Mouse (Mus musculus) limb, embryonic 13.5 days (tissue): ENCODE data around the gene Snn. TPM values are rescaled to one million over a fixed set of nuclear protein-coding genes. Genes with fewer than 3 reads are reported as not detected.

ENCODE experiments used
- ATAC-seq: fragments of 200-750 bp; cut with Nextera tagmentation; 2 replicates; pipeline ENCODE4 v1.8.0; 2017; ENCODE audit warnings: low read depth, moderate number of reproducible peaks, moderate TSS enrichment; ENCODE audit not compliant: low FRiP score
- H3K27ac ChIP-seq: fragments of 300-500 bp; sonication (generic); 2 replicates; pipeline ENCODE4 v1.5.1; 2015; ENCODE audit warnings: inconsistent platforms, mild to moderate bottlenecking, moderate library complexity
- H3K27me3 ChIP-seq: fragments of 300-500 bp; sonication (generic); 2 replicates; pipeline ENCODE4 v1.6.1; 2015; ENCODE audit warnings: mild to moderate bottlenecking, inconsistent platforms
- H3K36me3 ChIP-seq: fragments of 300-500 bp; sonication (generic); 2 replicates; pipeline ENCODE4 v1.6.1; 2015; ENCODE audit warnings: inconsistent platforms, mild to moderate bottlenecking, moderate library complexity
- H3K4me1 ChIP-seq: fragments of 300-500 bp; sonication (generic); 2 replicates; pipeline ENCODE4 v1.6.1; 2015; ENCODE audit warnings: inconsistent platforms
- H3K4me2 ChIP-seq: fragments of 300-500 bp; sonication (generic); replicated peaks from 2 replicates; pipeline ENCODE4 v1.6.1; 2015; ENCODE audit warnings: inconsistent platforms, mild to moderate bottlenecking, moderate library complexity
- H3K4me3 ChIP-seq: fragments of 300-500 bp; sonication (generic); 2 replicates; pipeline ENCODE4 v1.5.1; 2015; ENCODE audit warnings: moderate library complexity, mild to moderate bottlenecking, inconsistent platforms
- H3K9ac ChIP-seq: fragments of 300-500 bp; sonication (generic); 2 replicates; pipeline ENCODE4 v1.6.1; 2015; ENCODE audit warnings: mild to moderate bottlenecking, inconsistent platforms
- H3K9me3 ChIP-seq: fragments of 300-500 bp; sonication (generic); 2 replicates; pipeline ENCODE4 v1.6.1; 2016; ENCODE audit warnings: inconsistent platforms
- WGBS: fragments of 180-500 bp; shearing (Covaris S2); methylation state at CpG from one replicate; pipeline ENCODE4 v1.1.7; 2015; 5-methylcytosine and 5-hydroxymethylcytosine counted together
- polyA plus RNA-seq: library from polyadenylated mRNA; unstranded; fragments of >200 nt; fragmentation: Nextera tagmentation; extraction: Ambion mirVana; gene quantifications from 2 replicates; pipeline ENCODE4 v1.2.1, GENCODE M21; 2015

The Snn gene
- polyA plus RNA-seq, 1 experiment from 2014 or later, result 44.0 TPM

DNA sequence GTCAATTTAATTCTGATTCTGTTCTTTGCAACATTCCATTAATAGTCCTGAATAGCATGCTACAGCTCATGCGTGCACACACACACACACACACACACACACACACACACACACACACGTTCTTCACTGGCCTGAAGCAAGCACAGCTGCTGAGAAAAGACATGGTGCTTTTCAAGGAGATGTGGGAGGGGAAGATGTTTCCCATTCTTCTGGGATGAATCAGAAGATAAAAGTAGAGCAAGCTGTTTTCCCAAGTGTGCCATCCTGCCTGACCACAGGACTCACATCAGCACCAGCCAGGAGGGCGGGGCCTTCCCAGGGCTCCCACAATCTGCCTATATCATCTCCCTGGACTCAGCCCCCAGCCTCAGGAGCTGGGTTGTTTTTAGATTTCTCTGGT, 35.9 kb upstream of the Snn start:
- WGBS, result 81% methylated on average over 3 of the region's 3 CpGs
- no peak overlapping the region for H3K4me2 ChIP-seq
- 0 out of 2 replicates have a peak, but pooled peaks cover 2% of the 10 kb centered on the region for H3K4me1 ChIP-seq
- H3K9ac ChIP-seq, result no peak overlapping the region
- ATAC-seq, result no peak
- H3K9me3 ChIP-seq, result no peaks in the 10 kb centered on the region
- H3K27ac ChIP-seq, result no peak overlapping the region
- no peaks in the 10 kb centered on the region for H3K27me3 ChIP-seq
- no peak overlapping the region for H3K4me3 ChIP-seq
- H3K36me3 ChIP-seq, result no peaks in the 10 kb centered on the region

DNA sequence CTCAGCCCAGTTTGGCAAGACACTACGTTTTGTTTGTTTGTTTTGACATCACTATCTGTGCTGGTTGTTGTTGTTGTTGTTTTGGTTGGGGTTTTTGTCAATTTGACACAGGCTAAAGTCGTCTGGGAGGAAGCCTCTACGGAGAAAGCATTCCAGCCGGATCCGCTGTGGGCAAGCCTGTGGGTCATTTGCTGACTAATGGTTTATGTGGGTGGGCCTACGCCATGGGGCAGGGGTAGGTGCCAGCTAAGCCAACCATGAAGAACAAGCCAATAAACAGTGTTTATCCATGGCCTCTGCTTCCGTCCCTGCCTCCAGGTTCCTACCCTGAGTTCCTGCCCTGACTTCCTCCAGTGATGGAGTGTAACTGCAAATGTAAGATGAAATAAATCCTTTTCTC, 32.5 kb upstream of the Snn start:
- Histone ChIP-seq H3K27me3 (no peaks in the 10 kb centered on the region), H3K27ac (no peak overlapping the region), H3K4me1 (no peaks in the 10 kb centered on the region), H3K4me3 (no peak overlapping the region), H3K4me2 (no peak overlapping the region), H3K9me3 (no peaks in the 10 kb centered on the region), H3K36me3 (no peaks in the 10 kb centered on the region), H3K9ac (no peak overlapping the region)
- WGBS, result 76% methylated on average over 7 of the region's 7 CpGs
- no peak for ATAC-seq

DNA sequence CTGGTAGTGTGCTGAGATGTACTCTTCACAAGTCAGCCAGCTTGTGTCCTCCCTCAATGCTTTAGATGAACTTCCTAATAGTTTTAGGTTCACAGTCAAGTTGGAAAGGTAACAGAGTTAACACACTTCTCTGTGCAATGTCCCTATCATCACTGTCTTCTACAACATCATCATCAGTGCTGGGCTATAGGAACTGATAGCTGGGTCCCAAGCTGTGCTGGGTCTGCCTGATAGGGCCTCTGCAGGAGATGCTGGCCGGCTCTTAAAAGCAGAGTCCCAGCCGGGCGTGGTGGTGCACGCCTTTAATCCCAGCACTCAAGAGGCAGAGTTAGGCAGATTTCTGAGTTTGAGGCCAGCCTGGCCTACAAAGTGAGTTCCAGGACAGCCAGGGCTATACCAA, 29.9 kb upstream of the Snn start:
- H3K27ac ChIP-seq, result no peak overlapping the region
- no peaks in the 10 kb centered on the region for H3K27me3 ChIP-seq

DNA sequence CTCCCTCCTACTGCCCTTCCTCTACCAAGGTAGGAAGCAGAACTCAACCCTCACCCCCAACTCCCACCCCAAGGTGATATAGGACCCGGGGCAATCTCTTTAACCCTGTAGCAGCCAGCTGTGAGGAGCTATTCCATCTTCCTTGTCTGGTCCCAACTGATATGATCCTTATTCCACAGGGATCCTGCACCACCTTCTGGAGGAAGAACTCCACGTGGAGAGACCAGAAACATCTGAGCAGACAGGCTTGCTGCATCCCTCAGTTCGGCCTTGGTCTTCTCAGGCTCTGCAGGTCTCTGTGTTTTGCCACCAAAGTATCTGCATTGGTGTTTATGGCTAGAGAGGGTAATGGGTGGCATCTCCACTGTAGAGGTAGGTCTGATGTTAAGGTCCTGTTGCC, 29.4 kb upstream of the Snn start:
- no peaks in the 10 kb centered on the region for H3K27me3 ChIP-seq
- H3K4me2 ChIP-seq, result no peak overlapping the region
- H3K9me3 ChIP-seq, result no peaks in the 10 kb centered on the region
- H3K4me3 ChIP-seq, result no peak overlapping the region
- H3K36me3 ChIP-seq, result no peaks in the 10 kb centered on the region
- H3K4me1 ChIP-seq, result no peaks in the 10 kb centered on the region
- H3K27ac ChIP-seq, result no peak overlapping the region
- H3K9ac ChIP-seq, result no peak overlapping the region
- WGBS, result 50% methylated on average over 3 of the region's 3 CpGs
- ATAC-seq, result no peak

More for the DNA sequence above, 29.9 kb upstream of the Snn start:
- Histone ChIP-seq H3K9me3 (no peaks in the 10 kb centered on the region), H3K4me3 (no peak overlapping the region), H3K36me3 (no peaks in the 10 kb centered on the region), H3K4me2 (no peak overlapping the region), H3K9ac (no peak overlapping the region), H3K4me1 (no peaks in the 10 kb centered on the region)
- 77% methylated on average over 4 of the region's 4 CpGs for WGBS
- ATAC-seq, result no peak

DNA sequence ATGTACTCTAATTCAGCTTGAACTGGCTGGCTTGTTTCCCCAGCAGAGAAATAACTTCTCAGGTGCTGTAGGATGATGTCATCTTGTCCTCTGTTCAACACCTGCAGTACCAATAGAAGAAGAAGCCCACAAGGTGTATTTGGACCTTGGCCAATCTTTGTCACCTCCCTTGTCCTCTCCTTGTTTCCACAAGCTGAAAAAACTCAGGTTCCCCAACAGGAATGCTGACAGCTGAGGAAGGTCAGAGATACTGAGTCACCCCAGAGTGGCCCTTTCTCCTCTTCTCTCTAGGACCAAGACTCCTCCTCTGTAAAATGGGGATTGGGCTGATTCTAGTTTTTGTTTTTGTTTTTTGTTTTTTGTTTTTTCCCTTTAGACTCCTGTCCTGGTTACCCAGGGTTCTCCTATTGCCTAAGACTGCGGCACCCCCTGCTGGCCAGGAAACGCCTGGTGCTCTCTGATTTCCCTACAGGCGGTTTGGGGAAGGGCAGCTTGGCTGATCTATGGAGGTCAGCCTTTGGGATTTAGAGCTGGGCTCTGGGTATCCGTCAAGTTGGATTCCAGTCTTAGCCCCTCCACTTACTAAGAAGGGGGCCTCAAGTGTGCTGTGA, 26.4 kb upstream of the Snn start:
- Histone ChIP-seq H3K27ac (no peak overlapping the region), H3K9me3 (no peaks in the 10 kb centered on the region), H3K27me3 (no peaks in the 10 kb centered on the region), H3K4me3 (no peak overlapping the region), H3K36me3 (no peaks in the 10 kb centered on the region), H3K4me2 (no peak overlapping the region), H3K9ac (no peak overlapping the region), H3K4me1 (no peaks in the 10 kb centered on the region)
- WGBS, result 2% methylated on average over 4 of the region's 4 CpGs
- peak; percentile 30; the same call in 1 of the 2 replicates for ATAC-seq

DNA sequence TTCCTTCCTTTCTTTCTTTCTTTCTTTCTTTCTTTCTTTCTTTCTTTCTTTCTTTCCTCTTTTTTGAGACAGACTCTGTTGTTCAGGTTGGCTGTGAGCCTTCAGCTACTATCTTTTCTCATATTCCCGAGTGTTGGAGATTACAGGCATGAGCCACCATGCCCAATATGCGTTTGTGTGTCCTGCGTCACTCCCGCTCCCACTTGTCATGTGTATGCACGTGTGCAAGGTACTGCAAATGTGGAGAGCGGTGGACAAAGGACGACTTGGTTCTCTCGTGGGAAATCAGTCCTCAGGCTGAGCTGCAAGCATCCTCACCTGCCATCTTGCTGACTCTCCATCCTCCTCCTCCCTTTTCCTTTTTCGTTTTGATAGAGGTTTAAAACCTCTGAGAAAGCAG, 25.5 kb upstream of the Snn start:
- Histone ChIP-seq H3K9ac (no peak overlapping the region), H3K4me2 (no peak overlapping the region), H3K4me1 (no peaks in the 10 kb centered on the region), H3K9me3 (no peaks in the 10 kb centered on the region), H3K4me3 (no peak overlapping the region), H3K36me3 (no peaks in the 10 kb centered on the region), H3K27me3 (no peaks in the 10 kb centered on the region), H3K27ac (no peak overlapping the region)
- ATAC-seq, result no peak
- WGBS, result 87% methylated on average over 9 of the region's 9 CpGs

DNA sequence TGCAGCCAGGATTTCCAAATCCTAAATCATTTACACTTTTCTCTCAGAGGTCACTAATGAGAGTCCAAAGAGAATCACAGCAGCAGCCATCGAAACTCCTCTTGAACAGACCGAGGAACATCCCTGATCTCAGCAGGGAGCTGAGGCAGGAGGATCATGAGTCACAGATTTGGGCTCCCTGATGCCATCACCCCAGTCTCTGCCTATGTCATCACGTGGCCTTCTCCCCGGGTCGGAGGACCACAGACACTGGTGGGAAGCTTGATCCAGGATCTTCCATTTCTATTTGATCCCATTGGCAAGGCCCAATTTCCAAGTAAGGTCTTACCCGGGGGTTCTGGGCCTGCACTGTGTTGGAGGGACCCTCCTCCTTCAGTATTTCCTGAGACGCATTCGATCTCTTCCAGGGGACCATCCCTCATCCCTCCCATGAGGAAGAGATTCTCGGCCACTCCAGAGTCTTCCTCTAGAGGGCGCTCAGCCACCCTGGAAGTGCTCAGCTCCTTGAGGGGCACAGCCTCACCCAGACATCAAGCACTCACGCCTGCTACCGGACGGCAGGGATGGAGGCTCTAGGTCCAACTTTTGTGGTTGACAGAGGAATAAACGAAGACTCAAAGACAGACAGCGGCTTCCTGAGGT, 24.8 kb upstream of the Snn start:
- 24% methylated on average over 15 of the region's 15 CpGs for WGBS
- Histone ChIP-seq H3K27me3 (no peaks in the 10 kb centered on the region), H3K4me2 (no peak overlapping the region), H3K4me3 (no peak overlapping the region), H3K9me3 (no peaks in the 10 kb centered on the region), H3K4me1 (no peaks in the 10 kb centered on the region), H3K9ac (no peak overlapping the region; the same call in 1 of the 2 replicates), H3K36me3 (no peaks in the 10 kb centered on the region), H3K27ac (no peak overlapping the region)
- peak; percentile 39; the same call in 1 of the 2 replicates for ATAC-seq

DNA sequence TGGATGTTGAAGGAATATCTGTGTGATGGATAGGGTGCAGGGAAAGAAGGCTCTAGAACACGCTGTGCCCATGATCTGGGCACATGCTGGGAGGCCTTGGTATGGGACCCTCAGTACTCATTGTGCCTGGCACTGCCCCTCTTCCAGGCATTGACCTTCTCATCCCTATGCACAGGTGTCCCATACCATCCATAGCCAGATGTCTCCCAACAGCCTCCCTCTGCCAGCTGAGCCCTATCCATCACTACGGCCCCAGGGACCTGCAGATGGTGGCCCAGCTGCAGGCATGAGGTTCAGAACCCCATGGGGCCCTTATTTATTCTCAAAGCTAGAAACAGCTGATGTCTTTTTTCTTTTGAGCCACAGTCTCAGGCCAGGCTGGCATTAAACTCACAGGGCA, 20.1 kb upstream of the Snn start:
- no peaks in the 10 kb centered on the region for H3K9me3 ChIP-seq
- no peak overlapping the region for H3K4me3 ChIP-seq
- no peak overlapping the region for H3K9ac ChIP-seq
- 78% methylated on average over 2 of the region's 2 CpGs for WGBS
- H3K4me1 ChIP-seq, result 0 out of 2 replicates have a peak, but pooled peaks cover 4% of the 10 kb centered on the region
- H3K27me3 ChIP-seq, result no peaks in the 10 kb centered on the region
- no peak overlapping the region for H3K4me2 ChIP-seq
- H3K36me3 ChIP-seq, result no peaks in the 10 kb centered on the region
- no peak for ATAC-seq
- H3K27ac ChIP-seq, result no peak overlapping the region

DNA sequence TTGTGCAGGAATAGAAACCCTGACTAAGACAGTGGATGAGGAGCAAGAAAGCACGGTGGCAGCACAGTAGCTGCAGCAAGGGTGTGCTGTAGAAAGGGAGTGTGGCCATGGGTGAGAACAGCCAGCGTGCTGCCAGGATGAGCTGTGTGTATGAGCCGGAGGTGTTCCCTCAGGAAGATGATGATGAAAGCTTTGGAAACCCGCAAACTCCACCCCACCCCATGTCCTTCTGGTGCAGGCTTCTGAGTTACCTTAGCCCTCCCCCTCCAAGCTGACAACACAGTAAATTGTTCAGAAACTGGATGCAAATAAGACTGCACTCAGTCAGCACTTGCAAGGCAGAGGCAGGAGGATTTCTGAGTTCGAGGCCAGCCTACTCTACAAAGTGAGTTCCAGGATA, 17.5 kb upstream of the Snn start:
- no peak overlapping the region for H3K4me3 ChIP-seq
- WGBS, result 86% methylated on average over 5 of the region's 5 CpGs
- no peaks in the 10 kb centered on the region for H3K27me3 ChIP-seq
- no peak for ATAC-seq
- H3K9me3 ChIP-seq, result no peaks in the 10 kb centered on the region
- H3K4me1 ChIP-seq, result 0 out of 2 replicates have a peak, but pooled peaks cover 4% of the 10 kb centered on the region
- no peak overlapping the region for H3K9ac ChIP-seq
- H3K27ac ChIP-seq, result no peak overlapping the region
- no peaks in the 10 kb centered on the region for H3K36me3 ChIP-seq
- H3K4me2 ChIP-seq, result no peak overlapping the region

DNA sequence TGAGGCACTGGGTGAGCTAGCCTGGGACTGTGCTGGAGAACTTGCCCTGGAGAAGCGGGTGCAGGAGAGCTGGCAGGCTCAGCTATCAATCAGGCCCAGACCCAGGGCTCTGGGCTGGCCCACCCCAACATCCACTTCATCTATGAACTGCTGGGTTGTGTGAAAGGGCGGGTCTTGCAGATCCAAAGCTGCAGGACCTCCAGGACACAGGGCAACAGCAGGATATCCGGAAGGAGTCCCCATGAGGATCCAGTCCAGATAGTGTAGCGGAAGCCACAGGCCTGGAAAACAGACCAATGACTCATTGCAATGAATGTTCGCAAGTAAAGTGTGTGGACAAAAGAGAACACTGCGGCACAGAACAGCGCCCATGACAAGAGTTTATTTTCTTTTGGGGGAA, 14.3 kb upstream of the Snn start:
- Histone ChIP-seq H3K36me3 (no peaks in the 10 kb centered on the region), H3K9me3 (no peaks in the 10 kb centered on the region), H3K4me2 (no peak overlapping the region), H3K9ac (no peak overlapping the region), H3K27me3 (no peaks in the 10 kb centered on the region), H3K4me3 (no peak overlapping the region), H3K4me1 (0 out of 2 replicates have a peak, but pooled peaks cover 4% of the 10 kb centered on the region), H3K27ac (no peak overlapping the region)
- ATAC-seq, result no peak
- 88% methylated on average over 7 of the region's 7 CpGs for whole genome bisulfite sequencing

DNA sequence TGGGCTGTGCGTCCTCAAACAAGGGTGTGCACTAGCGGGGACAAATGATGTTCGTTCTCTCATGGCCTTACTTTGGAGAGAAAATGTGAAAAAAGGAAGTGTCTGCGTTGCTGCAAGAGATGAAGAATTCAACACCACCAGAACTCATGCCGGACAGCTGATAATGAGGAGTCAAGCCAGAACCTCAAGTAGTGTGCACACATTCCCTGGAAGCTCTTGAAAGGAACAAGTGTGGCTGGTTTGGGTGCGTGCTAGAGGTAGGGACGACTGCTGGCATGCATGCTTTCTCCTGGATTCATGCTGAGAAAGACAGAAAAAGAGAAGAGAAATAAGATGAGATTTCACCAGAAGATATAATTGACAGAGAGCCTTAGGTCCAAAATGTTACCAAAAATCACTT, 13.6 kb upstream of the Snn start:
- no peaks in the 10 kb centered on the region for H3K27me3 ChIP-seq
- H3K9ac ChIP-seq, result no peak overlapping the region
- H3K27ac ChIP-seq, result no peak overlapping the region
- H3K4me2 ChIP-seq, result no peak overlapping the region
- WGBS, result 82% methylated on average over 7 of the region's 7 CpGs
- 0 out of 2 replicates have a peak, but pooled peaks cover 4% of the 10 kb centered on the region for H3K4me1 ChIP-seq
- no peaks in the 10 kb centered on the region for H3K36me3 ChIP-seq
- H3K4me3 ChIP-seq, result no peak overlapping the region
- ATAC-seq, result no peak
- no peaks in the 10 kb centered on the region for H3K9me3 ChIP-seq

DNA sequence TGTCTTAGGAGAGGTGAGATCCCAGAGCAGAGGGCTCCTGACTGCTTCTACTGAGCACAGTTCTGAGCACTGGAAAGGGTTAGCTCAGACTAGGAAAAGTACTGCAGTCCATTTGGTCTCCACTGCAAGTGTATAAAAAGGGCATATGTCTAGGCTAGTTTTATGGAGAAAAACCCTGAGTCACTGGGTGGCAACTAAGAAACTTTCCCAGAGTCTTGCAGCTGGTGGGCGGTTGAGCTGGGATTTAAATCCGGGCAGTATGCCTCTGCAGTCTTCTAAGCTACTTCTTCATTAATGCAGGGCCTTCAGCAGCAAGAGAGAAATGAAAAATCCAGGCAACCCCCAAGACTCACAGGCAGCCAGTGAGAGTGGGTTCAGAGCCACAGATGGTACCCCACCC, 10.5 kb upstream of the Snn start:
- 87% methylated on average over 2 of the region's 2 CpGs for WGBS
- no peak overlapping the region for H3K9ac ChIP-seq
- ATAC-seq, result no peak

DNA sequence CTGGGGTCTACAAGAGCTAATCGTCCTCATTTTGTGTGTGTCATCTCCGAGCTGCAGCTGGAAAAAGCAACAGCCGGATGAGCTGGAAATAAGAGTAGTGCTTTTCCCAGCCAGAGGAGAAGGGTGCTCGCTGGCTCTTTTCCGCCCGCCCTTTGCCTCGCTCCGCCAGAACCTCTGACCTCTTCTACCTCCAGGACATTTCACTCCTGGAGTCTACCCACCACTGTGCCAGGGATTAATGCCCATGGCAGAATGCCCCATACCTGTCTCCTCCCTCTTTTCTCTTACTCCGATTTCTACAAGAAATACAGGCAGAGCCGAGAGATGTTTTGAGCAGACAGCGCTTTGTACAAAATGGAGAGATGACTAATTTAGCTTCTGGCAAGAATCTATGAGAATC, 9.6 kb upstream of the Snn start:
- H3K4me3 ChIP-seq, result no peak overlapping the region
- no peaks in the 10 kb centered on the region for H3K36me3 ChIP-seq
- no peaks in the 10 kb centered on the region for H3K4me1 ChIP-seq
- H3K27ac ChIP-seq, result no peak overlapping the region
- H3K9me3 ChIP-seq, result no peaks in the 10 kb centered on the region
- H3K27me3 ChIP-seq, result no peaks in the 10 kb centered on the region
- WGBS, result 90% methylated on average over 11 of the region's 11 CpGs
- ATAC-seq, result no peak
- no peak overlapping the region for H3K9ac ChIP-seq
- no peak overlapping the region for H3K4me2 ChIP-seq

More for the DNA sequence above, 10.5 kb upstream of the Snn start:
- 0 out of 2 replicates have a peak, but pooled peaks cover under 1% of the 10 kb centered on the region for H3K4me1 ChIP-seq
- H3K27me3 ChIP-seq, result no peaks in the 10 kb centered on the region
- no peak overlapping the region for H3K4me2 ChIP-seq
- H3K27ac ChIP-seq, result no peak overlapping the region
- H3K4me3 ChIP-seq, result no peak overlapping the region
- H3K36me3 ChIP-seq, result no peaks in the 10 kb centered on the region
- H3K9me3 ChIP-seq, result no peaks in the 10 kb centered on the region
